Mouse (Mus musculus): Measurements from ENCODE around the gene Abhd17a. TPM values are rescaled to one million over a fixed set of nuclear protein-coding genes. Genes with fewer than 3 reads are reported as not detected.

The Abhd17a gene
- total and polyA plus RNA-seq, 3 experiments: 37.2 to 49.1 (median 48.0) TPM

DNA sequence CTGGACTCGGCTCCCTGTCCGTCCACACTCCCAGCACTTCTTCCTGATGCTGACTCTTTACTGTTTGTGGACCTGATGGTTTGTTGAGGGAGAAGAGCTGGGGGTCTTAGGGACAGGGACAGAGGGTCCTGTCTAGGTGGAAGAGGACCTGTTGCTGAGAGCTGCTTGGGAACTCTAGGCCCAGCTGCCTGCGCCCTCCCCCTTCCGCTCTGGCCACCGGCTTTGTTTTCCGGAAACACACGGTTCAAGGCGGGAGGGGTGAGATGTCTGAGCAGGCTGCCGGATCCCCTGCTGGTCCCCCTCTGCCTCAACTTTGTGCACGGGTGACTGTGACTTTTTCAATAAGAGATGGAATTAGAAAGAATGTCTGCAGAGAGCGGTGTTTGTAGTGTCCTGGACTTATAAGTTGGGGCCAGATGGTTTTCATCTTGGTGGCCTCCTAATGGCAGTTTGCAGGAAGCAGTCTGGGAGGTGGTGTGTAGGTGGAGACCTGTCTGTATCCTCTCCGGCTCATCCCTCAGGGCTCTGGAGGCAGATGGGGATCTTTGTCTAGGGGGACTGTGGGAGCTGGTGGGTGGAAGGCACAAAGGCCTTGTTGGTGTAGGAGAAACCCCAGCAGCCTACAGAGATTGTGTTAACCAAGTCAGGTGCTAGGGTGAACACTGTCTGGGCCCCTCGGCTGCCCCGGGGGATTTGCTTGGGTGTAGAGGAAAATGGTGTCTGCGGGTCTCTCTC is 33.5 kb upstream of the Abhd17a start (continued):
- TF ChIP-seq ZMIZ1 (IDR thresholded peaks at IDR 0.05; ENCODE audit: low read depth, low read length) (0 out of 2 replicates have a peak, but pooled peaks have one; percentile 0), ZNF384 (IDR thresholded peaks at IDR 0.05; ENCODE audit: low read depth, low read length) (no peak), POLR2AphosphoS2 (IDR thresholded peaks at IDR 0.05; ENCODE audit: low read depth, low read length) (peak; percentile 38; the same call in 1 of the 2 replicates), MAZ (IDR thresholded peaks at IDR 0.05; ENCODE audit: low read depth, low read length) (peak; percentile 91; the same call in 1 of the 2 replicates), CHD1 (IDR thresholded peaks at IDR 0.05; ENCODE audit: low read depth, low read length) (no peak), NELFE (IDR thresholded peaks at IDR 0.05; ENCODE audit: low read depth, low read length) (no peak), GABPA (IDR thresholded peaks at IDR 0.05; ENCODE audit: insufficient replicate concordance, low read depth, low read length) (no peak), TCF12 (IDR thresholded peaks at IDR 0.05; ENCODE audit: low read depth, low read length) (0 out of 2 replicates have a peak, but pooled peaks have one; percentile 24), POLR2A (IDR thresholded peaks at IDR 0.05; ENCODE audit: low read depth, low read length) (0 out of 2 replicates have a peak, but pooled peaks have one; percentile 41), ZC3H11A (IDR thresholded peaks at IDR 0.05; ENCODE audit: low read depth, low read length) (no peak), RCOR1 (conservative IDR thresholded peaks at IDR 0.05; ENCODE audit: low read depth, low read length) (no peak)

DNA sequence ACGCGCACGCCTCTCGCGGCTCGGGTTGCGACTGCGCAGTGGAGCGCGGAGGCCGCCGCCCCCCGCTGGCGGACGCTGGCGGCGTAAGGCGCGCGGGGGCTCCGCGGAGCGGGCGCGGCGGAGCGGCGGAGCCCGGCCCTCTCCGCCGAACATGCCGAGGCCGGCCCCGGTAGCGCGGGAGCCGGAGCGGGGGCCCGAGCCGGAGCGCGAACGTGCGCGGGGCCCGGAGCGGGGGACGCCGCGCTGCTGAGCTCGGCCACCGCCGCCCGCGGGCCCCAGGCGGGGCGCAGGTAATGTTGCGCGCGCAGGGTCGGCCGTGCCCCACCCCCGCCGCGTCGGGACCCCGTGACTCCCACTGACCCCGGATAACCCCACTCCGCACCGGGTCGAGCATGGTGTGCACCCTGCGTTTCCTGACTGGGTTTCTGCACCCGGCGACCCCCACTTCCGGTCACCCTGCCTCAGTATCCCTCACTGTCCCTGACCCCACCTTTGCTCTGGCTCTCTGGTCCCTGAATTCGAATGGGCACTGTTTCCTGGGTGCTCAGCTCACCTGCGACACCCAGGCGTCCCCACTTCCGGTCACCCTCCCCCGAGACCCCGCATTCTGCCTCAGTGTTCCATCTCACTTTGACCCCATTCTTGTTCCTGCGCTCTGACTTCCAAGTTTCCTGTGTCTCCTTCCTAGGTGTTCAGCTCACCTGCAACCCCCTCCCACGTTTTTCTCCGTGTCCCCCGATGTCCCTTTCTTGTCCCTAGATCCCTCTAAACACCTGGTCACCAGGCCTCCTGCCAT is 32.7 kb upstream of the Abhd17a start, which contains the start of gene Csnk1g2:
Csnk1g2 (plus strand) TSS at position 178 of the 796 bp plus-strand sequence.
- Histone ChIP-seq H3K27ac (ENCODE audit: insufficient read depth, low read depth) (peak within 1 kb of the TSS; percentile 80), H3K27me3 (replicated peaks) (no peaks in the 10 kb centered on the region), H3K9me3 (replicated peaks; ENCODE audit: low read length) (no peaks in the 10 kb centered on the region), H3K36me3 (replicated peaks in 1 of 2; ENCODE audit: control insufficient read depth in 1 of 2, insufficient read depth in 1 of 2, low read length in 1 of 2) (peaks cover 3 to 33% of the 10 kb centered on the region in 2 experiments), H3K4me2 (ENCODE audit: insufficient read depth, low read depth, poor library complexity, severe bottlenecking) (peak within 1 kb of the TSS; percentile 98), H3K9ac (ENCODE audit: insufficient read depth, low read depth) (peak within 1 kb of the TSS; percentile 99), H3K79me2 (replicated peaks; ENCODE audit: control insufficient read depth, extremely low read depth, insufficient read depth, poor library complexity, severe bottlenecking) (peaks cover 32% of the 10 kb centered on the region), H3K4me3 (replicated peaks in 1 of 3; ENCODE audit: low read depth in 2 of 3, low read length in 2 of 3, poor library complexity in 1 of 3) (peak within 1 kb of the TSS; percentile 87 to 99 (median 99)), H3K4me1 (ENCODE audit: control insufficient read depth in 1 of 2, insufficient read depth in 2 of 2) (peaks cover 27 to 49% of the 10 kb centered on the region in 2 experiments)
- peak; percentile 39 for DNase-seq (ENCODE audit: extremely low read depth)
- dilution Hi-C loops (cut with MboI; ENCODE audit: extremely low pct_ligation_motif_present, extremely low pct_unique_long_range_greater_than_20kb, low sequenced_read_pairs): no loop called here
- in situ Hi-C loops (cut with MboI; ENCODE audit: low pct_ligation_motif_present, low pct_unique_long_range_greater_than_20kb, low sequenced_read_pairs): no loop called here
- TF ChIP-seq GABPA (IDR thresholded peaks at IDR 0.05; ENCODE audit: insufficient replicate concordance, low read depth, low read length) (no peak), HCFC1 (IDR thresholded peaks at IDR 0.05; ENCODE audit: low read depth, low read length) (peak; percentile 41), ETS1 (conservative IDR thresholded peaks at IDR 0.05; ENCODE audit: low read depth, low read length) (no peak; the same call in 1 of the 2 replicates), TCF12 (IDR thresholded peaks at IDR 0.05; ENCODE audit: low read depth, low read length) (0 out of 2 replicates have a peak, but pooled peaks have one; percentile 37), NRF1 (IDR thresholded peaks at IDR 0.05; ENCODE audit: low read depth, low read length) (peak; percentile 96), EP300 (IDR thresholded peaks at IDR 0.05; ENCODE audit: low read length) (no peak), USF1 (IDR thresholded peaks at IDR 0.05; ENCODE audit: low read depth, low read length) (peak; percentile 18; the same call in 1 of the 2 replicates), NELFE (IDR thresholded peaks at IDR 0.05; ENCODE audit: low read depth, low read length) (peak; percentile 56), ZMIZ1 (IDR thresholded peaks at IDR 0.05; ENCODE audit: low read depth, low read length) (0 out of 2 replicates have a peak, but pooled peaks have one; percentile 16), ELF1 (IDR thresholded peaks at IDR 0.05; ENCODE audit: low read depth, low read length) (peak; percentile 51; the same call in 1 of the 2 replicates)

All from CH12.LX (cell line).